In genomic region chr17:53462603-53463495, GRCm38 (mm10) we compare ENCODE assay signal across 8 mouse cellular contexts. TPM values are rescaled to one million over a fixed set of nuclear protein-coding genes. Genes with fewer than 3 reads are reported as not detected.
DNase-seq lines count a peak whose midpoint lies in the region; ATAC-seq and TF ChIP-seq lines count a peak whose summit lies in the region.

TSS of gene Efhb (minus strand) at chr17:53463321.

- no peak for TF ChIP-seq POLR2A in olfactory bulb, adult 2 months (IDR thresholded peaks at IDR 0.05; ENCODE audit: insufficient read depth, low read depth, low read length)

- H3K27me3 ChIP-seq in hindbrain, embryonic 11.5 days (ENCODE audit: control insufficient read depth, insufficient read depth, low read length) = no peaks in the 10 kb centered on the region
- H3K27me3 ChIP-seq in lung, embryonic 16.5 days (ENCODE audit: control insufficient read depth, insufficient read depth, low read depth, low read length) = no peaks in the 10 kb centered on the region

- no peaks in the 10 kb centered on the region for H3K9me3 ChIP-seq in hindbrain, embryonic 11.5 days (ENCODE audit: control insufficient read depth, low read length)
- no peaks in the 10 kb centered on the region for H3K9me3 ChIP-seq in lung, embryonic 16.5 days (ENCODE audit: control insufficient read depth, low read length)

- H3K36me3 ChIP-seq in hindbrain, embryonic 11.5 days (ENCODE audit: control insufficient read depth, insufficient read depth, low read length) = no peaks in the 10 kb centered on the region
- no peaks in the 10 kb centered on the region for H3K36me3 ChIP-seq in lung, embryonic 16.5 days (ENCODE audit: control insufficient read depth, insufficient read depth, low read length)

- ATAC-seq in hindbrain, embryonic 11.5 days (ENCODE audit: low FRiP score) = peak; percentile 97
- peak; percentile 98 for ATAC-seq in lung, embryonic 16.5 days (ENCODE audit: low read depth)

- peak within 1 kb of the TSS; percentile 28; the same call in 1 of the 2 replicates for H3K9ac ChIP-seq in hindbrain, embryonic 11.5 days (ENCODE audit: low read depth, low read length)
- peak within 1 kb of the TSS; percentile 58 for H3K9ac ChIP-seq in lung, embryonic 16.5 days (ENCODE audit: low read length)

- peak within 1 kb of the TSS; percentile 41 for H3K4me2 ChIP-seq in hindbrain, embryonic 11.5 days (replicated peaks; ENCODE audit: low read depth, low read length)
- peak within 1 kb of the TSS; percentile 64 for H3K4me2 ChIP-seq in lung, embryonic 16.5 days (ENCODE audit: low read depth, low read length)

- no peaks in the 10 kb centered on the region for H3K4me1 ChIP-seq in hindbrain, embryonic 11.5 days (replicated peaks; ENCODE audit: control insufficient read depth, insufficient read depth, low read length)
- no peaks in the 10 kb centered on the region for H3K4me1 ChIP-seq in lung, embryonic 16.5 days (replicated peaks; ENCODE audit: control insufficient read depth, insufficient read depth, low read length)
- H3K4me1 ChIP-seq in olfactory bulb, adult 2 months (ENCODE audit: control insufficient read depth, insufficient read depth, low read length) = peaks cover 5% of the 10 kb centered on the region

- TF ChIP-seq CTCF in olfactory bulb, adult 2 months (IDR thresholded peaks at IDR 0.05; ENCODE audit: insufficient read depth, low read depth, low read length) = no peak

- peak within 1 kb of the TSS; percentile 34 for H3K4me3 ChIP-seq in hindbrain, embryonic 11.5 days (ENCODE audit: low read depth, low read length)
- peak within 1 kb of the TSS; percentile 50 for H3K4me3 ChIP-seq in lung, embryonic 16.5 days (ENCODE audit: low read length)
- peak within 1 kb of the TSS; percentile 37 for H3K4me3 ChIP-seq in olfactory bulb, adult 2 months (ENCODE audit: insufficient read depth, low read depth, low read length)

- WGBS in hindbrain, embryonic 11.5 days = 18% methylated on average over 26 of the region's 26 CpGs
- WGBS in lung, embryonic 16.5 days = 23% methylated on average over 26 of the region's 26 CpGs
- WGBS in olfactory bulb, adult 2 months = 18% methylated on average over 26 of the region's 26 CpGs

- H3K27ac ChIP-seq in hindbrain, embryonic 11.5 days (ENCODE audit: low read depth, low read length) = no peak within 1 kb of the TSS
- no peak within 1 kb of the TSS for H3K27ac ChIP-seq in lung, embryonic 16.5 days (ENCODE audit: low read length)
- H3K27ac ChIP-seq in olfactory bulb, adult 2 months (ENCODE audit: insufficient read depth, low read depth, low read length) = no peak within 1 kb of the TSS

- DNase-seq in MN1 (ENCODE audit: low spot score) = peak; percentile 95
- DNase-seq in cerebellum, adult 9-10 months = peak; percentile 60
- peak; percentile 47 to 62 for DNase-seq in frontal cortex, postnatal 10 days (ENCODE audit: low spot score in 2 of 2)
- peak; percentile 90 for DNase-seq in hindbrain, embryonic 11.5 days (ENCODE audit: low spot score)
- peak; percentile 38 for DNase-seq in layer of hippocampus, adult 9-10 months (ENCODE audit: low spot score)
- peak; percentile 56 to 66 for DNase-seq in thymus, postnatal 10 days (ENCODE audit: low spot score in 2 of 2)

RNA-seq across cellular contexts. Expression of gene Efhb, which starts in this region (rescaled TPM):
- 1.5 and 1.8 TPM in 2 replicates for polyA plus RNA-seq in hindbrain, embryonic 11.5 days (2014; fragmentation: Nextera tagmentation; extraction: Ambion mirVana)
- 1.1 and 1.3 TPM in 2 replicates for polyA plus RNA-seq in lung, embryonic 16.5 days (2015; fragmentation: Nextera tagmentation; extraction: Ambion mirVana)
- not detected in 2 replicates for polyA plus RNA-seq in olfactory bulb, adult 2 months (2012; ENCODE audit: insufficient read depth, insufficient read length, low replicate concordance, missing spikeins)

Comparison
In these comparisons a context has a peak if more than half of its experiments do, and no peak if none do; other contexts are left out.
1. DNase-seq: peak in every context shown above with its lines; median percentile 95 in MN1; 90 in hindbrain, embryonic 11.5 days; 61 in thymus, postnatal 10 days; 60 in cerebellum, adult 9-10 months; 54 in frontal cortex, postnatal 10 days; 38 in layer of hippocampus, adult 9-10 months.